Mouse (Mus musculus) kidney, embryonic 15.5 days (tissue): ENCODE results near the gene Bsg. TPM values are rescaled to one million over a fixed set of nuclear protein-coding genes. Genes with fewer than 3 reads are reported as not detected.
"Not testable (repeated sequence)": the region's sequence is repeated elsewhere in the genome, so short reads cannot be mapped to it uniquely, and the experiment has no call there.

Source experiments
- ATAC-seq: fragments of 200-750 bp; cut with Nextera tagmentation; replicated peaks from 2 replicates; pipeline ENCODE4 v1.8.0; 2017; ENCODE audit warnings: moderate TSS enrichment; ENCODE audit not compliant: low FRiP score
- H3K27ac ChIP-seq: fragments of 300-500 bp; sonication (generic); 2 replicates; pipeline ENCODE4 v1.5.1; 2015; ENCODE audit warnings: mild to moderate bottlenecking, inconsistent platforms
- H3K27me3 ChIP-seq: fragments of 300-500 bp; sonication (generic); 2 replicates; pipeline ENCODE4 v1.6.1; 2015; ENCODE audit warnings: inconsistent platforms
- H3K36me3 ChIP-seq: fragments of 300-500 bp; sonication (generic); 2 replicates; pipeline ENCODE4 v1.6.1; 2015; ENCODE audit warnings: inconsistent platforms
- H3K4me1 ChIP-seq: fragments of 300-500 bp; sonication (generic); 2 replicates; pipeline ENCODE4 v1.6.1; 2015; ENCODE audit warnings: inconsistent platforms
- H3K4me2 ChIP-seq: fragments of 300-500 bp; sonication (generic); 2 replicates; pipeline ENCODE4 v1.6.1; 2015; ENCODE audit warnings: moderate library complexity, mild to moderate bottlenecking, inconsistent platforms
- H3K4me3 ChIP-seq: fragments of 300-500 bp; sonication (generic); replicated peaks from 2 replicates; pipeline ENCODE4 v1.5.1; 2015; ENCODE audit warnings: mild to moderate bottlenecking, inconsistent platforms
- H3K9ac ChIP-seq: fragments of 300-500 bp; sonication (generic); 2 replicates; pipeline ENCODE4 v1.6.1; 2015; ENCODE audit warnings: mild to moderate bottlenecking, inconsistent platforms
- H3K9me3 ChIP-seq: fragments of 300-500 bp; sonication (generic); replicated peaks from 2 replicates; pipeline ENCODE4 v1.6.1; 2016; ENCODE audit warnings: inconsistent platforms
- WGBS: fragments of 180-500 bp; shearing (Covaris S2); methylation state at CpG from one replicate; pipeline ENCODE4 v1.1.7; 2015; ENCODE audit warnings: mixed read lengths; 5-methylcytosine and 5-hydroxymethylcytosine counted together
- polyA plus RNA-seq: library from polyadenylated mRNA; unstranded; fragments of >200 nt; fragmentation: Nextera tagmentation; extraction: Ambion mirVana; gene quantifications from 2 replicates; pipeline ENCODE4 v1.2.1, GENCODE M21; 2015

Gene Bsg
- polyA plus RNA-seq, 1 experiment from 2014 or later: 925 TPM

DNA sequence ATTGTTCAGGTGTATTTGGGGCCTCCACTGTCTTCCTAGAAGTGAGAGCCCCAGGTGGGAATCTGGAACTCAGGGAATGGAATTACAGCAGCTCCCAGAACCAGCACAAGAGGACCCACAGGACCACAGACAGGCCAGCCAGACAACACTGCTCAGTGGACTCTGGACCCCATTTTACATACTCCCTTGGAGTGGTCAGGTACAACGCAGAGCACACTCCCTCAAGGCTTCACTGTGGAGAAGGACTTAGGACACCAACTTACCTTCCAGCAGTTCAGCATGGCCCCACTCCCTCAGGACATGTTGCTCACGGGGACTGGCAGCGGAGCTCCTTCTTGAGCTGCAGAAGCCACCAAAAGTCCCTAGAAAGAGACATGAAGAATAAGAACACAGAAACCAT lies 41.1 kb downstream of the Bsg start:
- Histone ChIP-seq H3K4me1 (peaks cover 13% of the 10 kb centered on the region), H3K9me3 (peaks cover 4% of the 10 kb centered on the region; the same call in 1 of the 2 replicates), H3K27me3 (no peaks in the 10 kb centered on the region), H3K4me2 (peak overlapping the region; percentile 61), H3K36me3 (peaks cover 41% of the 10 kb centered on the region), H3K4me3 (peak overlapping the region; percentile 67), H3K27ac (no peak overlapping the region), H3K9ac (0 out of 2 replicates have a peak overlapping the region, but pooled peaks have one; percentile 21)
- no peak for ATAC-seq
- 90% methylated on average over 3 of the region's 3 CpGs for WGBS

DNA sequence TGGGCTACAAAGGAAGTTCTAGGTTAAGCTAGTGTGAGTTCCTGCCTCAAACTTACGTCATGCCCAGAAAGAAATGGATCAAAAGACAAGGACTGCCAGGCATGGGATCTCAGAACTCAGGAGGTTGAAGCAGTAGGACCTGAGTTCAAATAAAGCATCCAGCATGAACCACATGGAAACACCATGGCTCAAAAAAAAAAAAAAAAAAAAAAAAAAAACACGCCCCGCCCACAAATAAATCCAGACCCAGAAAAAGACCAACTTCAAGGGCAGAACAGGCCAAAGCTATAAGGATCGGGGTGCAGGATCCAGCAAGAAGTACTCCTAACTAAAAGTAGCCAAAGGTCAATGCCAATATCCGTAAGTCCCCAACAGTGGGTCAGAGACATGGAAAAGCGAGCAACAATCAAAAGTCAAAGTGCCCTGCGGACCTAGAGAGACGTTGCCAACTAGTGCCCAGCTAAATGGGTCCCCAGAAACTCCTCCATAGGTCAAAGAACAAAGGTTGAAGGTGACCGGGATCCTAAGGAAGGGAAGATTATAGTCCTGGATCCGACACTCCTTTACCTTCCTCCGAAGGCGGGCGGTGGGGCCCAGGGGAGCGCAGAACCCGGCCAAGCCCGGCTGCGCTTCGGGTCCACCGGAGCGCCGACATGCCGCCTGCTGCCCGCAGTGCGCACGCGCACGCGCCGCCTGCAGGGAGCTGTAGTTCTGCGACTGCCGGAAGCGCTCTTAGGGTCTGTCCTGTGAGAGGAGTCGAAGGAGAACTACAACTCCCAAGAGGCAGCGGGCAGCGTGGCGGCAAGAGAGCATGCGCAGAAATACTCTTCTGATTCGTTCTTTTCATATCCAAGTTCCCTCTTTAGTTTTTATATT lies 41.8 kb downstream of the Bsg start, which contains the start of gene Polrmt:
Gene Polrmt (minus strand): TSS at position 684 of the 876 bp plus-strand sequence.
- Histone ChIP-seq H3K36me3 (peaks cover 34% of the 10 kb centered on the region), H3K27me3 (no peaks in the 10 kb centered on the region), H3K9ac (peak within 1 kb of the TSS; percentile 67), H3K4me2 (peak within 1 kb of the TSS; percentile 61), H3K27ac (peak within 1 kb of the TSS; percentile 37; the same call in 1 of the 2 replicates), H3K9me3 (no peaks in the 10 kb centered on the region), H3K4me1 (peaks cover 13% of the 10 kb centered on the region), H3K4me3 (peak within 1 kb of the TSS; percentile 67)
- ATAC-seq: peak; percentile 96
- 4% methylated on average over 38 of the region's 38 CpGs for WGBS

DNA sequence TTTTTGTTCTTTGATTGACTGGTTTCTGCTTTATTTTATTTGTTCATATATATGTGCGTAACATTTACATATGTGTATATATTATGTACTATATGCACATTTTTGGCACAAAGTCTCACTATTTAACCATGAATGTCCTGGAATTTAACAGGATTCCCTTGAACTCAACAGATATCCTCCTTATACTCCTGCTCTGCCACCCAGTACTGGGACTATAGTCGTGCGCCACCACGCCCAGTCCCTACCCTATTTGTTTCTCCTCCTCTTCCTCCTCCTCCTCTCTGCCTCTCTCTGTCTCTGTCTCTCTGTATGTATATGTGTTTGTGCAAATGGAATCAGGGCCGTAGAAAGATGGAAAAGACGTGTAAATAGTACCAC lies 42.5 kb downstream of the Bsg start:
- Histone ChIP-seq H3K9ac (0 out of 2 replicates have a peak overlapping the region, but pooled peaks have one; percentile 21), H3K36me3 (peaks cover 27% of the 10 kb centered on the region), H3K4me3 (peak overlapping the region; percentile 67), H3K4me2 (peak overlapping the region; percentile 61), H3K4me1 (peaks cover 13% of the 10 kb centered on the region), H3K27me3 (no peaks in the 10 kb centered on the region), H3K27ac (peak overlapping the region; percentile 37; the same call in 1 of the 2 replicates), H3K9me3 (no peaks in the 10 kb centered on the region)
- peak; percentile 70 for ATAC-seq
- WGBS: 24% methylated on average over 6 of the region's 6 CpGs

DNA sequence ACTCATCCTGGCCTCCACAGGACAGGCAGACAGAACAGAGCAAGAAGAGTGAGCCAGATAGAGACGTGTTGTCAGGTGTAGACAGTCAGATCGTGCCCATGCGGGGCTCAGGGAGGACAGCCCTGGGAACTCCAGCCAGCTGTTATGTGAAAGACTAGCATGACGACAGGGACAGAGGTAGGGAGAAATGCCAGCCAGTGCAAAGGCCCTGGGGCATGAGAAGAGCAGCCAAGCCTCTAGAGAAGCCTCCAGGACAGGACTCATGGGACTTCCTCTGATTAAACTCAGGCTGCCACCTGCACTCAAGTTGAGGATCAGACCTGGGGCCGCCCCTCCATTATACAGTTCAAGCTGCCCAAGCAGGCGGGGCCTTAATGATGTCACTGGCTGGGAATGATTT lies 44.2 kb downstream of the Bsg start:
- peaks cover 13% of the 10 kb centered on the region for H3K4me1 ChIP-seq
- 73% methylated on average over 6 of the region's 6 CpGs for WGBS
- H3K27ac ChIP-seq: no peak overlapping the region
- H3K9me3 ChIP-seq: no peaks in the 10 kb centered on the region
- H3K4me2 ChIP-seq: no peak overlapping the region
- ATAC-seq: no peak
- no peaks in the 10 kb centered on the region for H3K27me3 ChIP-seq
- H3K36me3 ChIP-seq: peaks cover 11% of the 10 kb centered on the region
- H3K9ac ChIP-seq: no peak overlapping the region
- H3K4me3 ChIP-seq: no peak overlapping the region

DNA sequence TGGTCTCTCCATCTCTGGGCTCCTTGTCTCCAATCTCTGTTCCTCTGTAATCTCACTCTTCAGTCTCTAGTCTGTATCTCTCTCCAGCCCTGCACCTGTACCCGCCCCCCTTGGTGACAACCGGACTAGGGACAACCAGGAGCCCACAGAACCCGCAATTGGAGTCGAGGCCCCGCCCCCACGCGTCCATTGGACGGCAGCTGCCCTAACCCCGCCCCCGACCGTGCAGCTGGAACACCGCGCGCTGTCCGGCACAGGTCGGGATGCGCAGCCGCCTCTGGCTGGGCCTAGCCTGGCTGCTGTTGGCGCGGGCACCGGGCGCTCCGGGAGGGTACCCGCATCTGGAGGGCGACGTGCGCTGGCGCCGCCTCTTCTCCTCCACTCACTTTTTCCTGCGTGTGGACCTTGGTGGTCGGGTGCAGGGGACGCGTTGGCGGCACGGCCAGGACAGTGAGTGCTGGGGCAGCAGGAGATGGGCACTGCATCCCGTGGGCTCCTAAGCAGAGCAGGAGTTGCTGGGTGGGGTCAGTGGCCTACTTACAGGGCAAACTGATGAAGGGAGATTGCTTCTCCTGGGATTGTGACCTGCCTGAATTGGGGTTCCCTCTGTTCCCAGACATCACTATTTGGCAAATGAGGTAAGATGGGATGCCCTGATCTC lies 50.7 kb downstream of the Bsg start, which contains the start of gene Fgf22:
Gene Fgf22 (plus strand): TSS at position 221 of the 661 bp plus-strand sequence.
- H3K4me2 ChIP-seq: peak within 1 kb of the TSS; percentile 76
- no peaks in the 10 kb centered on the region for H3K9me3 ChIP-seq
- under 1% methylated on average over 36 of the region's 36 CpGs for WGBS
- H3K4me1 ChIP-seq: peaks cover 10% of the 10 kb centered on the region; the same call in 1 of the 2 replicates
- peak within 1 kb of the TSS; percentile 36 for H3K4me3 ChIP-seq
- H3K9ac ChIP-seq: peak within 1 kb of the TSS; percentile 17
- H3K27me3 ChIP-seq: no peaks in the 10 kb centered on the region
- peaks cover 41% of the 10 kb centered on the region for H3K36me3 ChIP-seq
- H3K27ac ChIP-seq: no peak within 1 kb of the TSS
- peak; percentile 91 for ATAC-seq

DNA sequence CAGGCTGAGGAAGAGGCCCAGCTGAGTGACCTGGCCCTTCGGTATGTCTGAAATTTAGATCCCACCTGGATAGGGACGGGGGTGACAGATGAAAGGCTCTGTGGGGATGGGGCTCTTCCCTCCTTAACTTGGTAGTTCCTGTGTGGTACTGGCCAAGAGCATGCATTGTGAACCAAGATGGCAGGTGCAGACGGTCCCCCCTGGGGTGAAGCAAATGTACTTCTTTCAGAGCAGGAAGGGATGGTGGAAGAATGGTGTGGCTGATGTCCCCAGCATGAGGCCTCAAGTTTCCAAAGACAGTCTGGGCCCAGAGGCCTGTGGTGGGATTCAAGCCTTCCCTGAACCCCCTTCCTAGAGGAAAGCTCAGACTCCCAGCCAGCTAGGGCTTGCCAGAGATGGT lies 51.6 kb downstream of the Bsg start:
- H3K4me2 ChIP-seq: no peak overlapping the region
- ATAC-seq: no peak
- peaks cover 10% of the 10 kb centered on the region; the same call in 1 of the 2 replicates for H3K4me1 ChIP-seq
- H3K27me3 ChIP-seq: no peaks in the 10 kb centered on the region
- H3K4me3 ChIP-seq: no peak overlapping the region
- H3K27ac ChIP-seq: no peak overlapping the region
- peaks cover 50% of the 10 kb centered on the region for H3K36me3 ChIP-seq
- 81% methylated on average over 3 of the region's 3 CpGs for WGBS
- no peaks in the 10 kb centered on the region for H3K9me3 ChIP-seq
- no peak overlapping the region for H3K9ac ChIP-seq

DNA sequence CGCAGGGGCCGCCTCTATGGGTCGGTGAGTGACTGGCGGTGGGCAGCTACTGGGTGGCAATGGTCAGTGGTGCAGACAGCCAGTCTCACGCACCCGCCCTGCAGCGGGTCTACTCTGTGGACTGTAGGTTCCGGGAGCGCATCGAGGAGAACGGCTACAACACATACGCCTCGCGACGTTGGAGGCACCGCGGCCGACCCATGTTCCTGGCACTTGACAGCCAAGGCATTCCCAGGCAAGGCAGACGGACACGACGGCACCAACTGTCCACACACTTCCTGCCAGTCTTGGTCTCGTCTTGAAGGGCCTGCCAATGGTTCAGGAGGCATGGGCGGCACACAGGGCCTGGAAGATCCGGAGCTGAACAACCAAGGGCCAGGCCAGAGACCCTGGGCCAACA lies 52.4 kb downstream of the Bsg start:
- H3K9ac ChIP-seq: no peak overlapping the region
- peaks cover 10% of the 10 kb centered on the region; the same call in 1 of the 2 replicates for H3K4me1 ChIP-seq
- H3K36me3 ChIP-seq: peaks cover 58% of the 10 kb centered on the region

DNA sequence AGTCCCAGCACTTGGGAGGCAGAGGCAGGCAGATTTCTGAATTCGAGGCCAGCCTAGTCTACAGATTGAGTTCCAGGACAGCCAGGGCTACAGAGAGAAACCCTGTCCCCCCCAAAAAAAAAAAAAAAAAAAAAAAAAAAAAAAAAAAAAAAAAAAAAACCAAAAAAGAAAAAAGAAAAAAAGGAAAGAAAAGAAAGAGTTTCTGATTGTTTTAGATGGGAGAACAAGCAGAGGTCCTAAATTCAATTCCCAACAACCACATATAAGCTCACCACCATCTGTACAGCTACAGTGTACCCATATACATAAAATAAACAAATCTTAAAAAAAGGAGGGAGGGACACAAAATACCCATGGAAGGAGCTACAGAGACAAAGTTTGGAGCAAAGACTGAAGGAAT lies 55.4 kb downstream of the Bsg start:
- not testable (repeated sequence) for H3K9me3 ChIP-seq, H3K9ac ChIP-seq, H3K27ac ChIP-seq, H3K4me2 ChIP-seq, H3K4me3 ChIP-seq, ATAC-seq, H3K27me3 ChIP-seq
- Histone ChIP-seq H3K36me3 (peaks cover 69% of the 10 kb centered on the region), H3K4me1 (peaks cover 24% of the 10 kb centered on the region)
- WGBS: 91% methylated on average over 1 of the region's 1 CpGs

More for the DNA sequence above, 52.4 kb downstream of the Bsg start:
- no peak overlapping the region for H3K4me3 ChIP-seq
- H3K27me3 ChIP-seq: no peaks in the 10 kb centered on the region
- 85% methylated on average over 24 of the region's 24 CpGs for WGBS
- H3K4me2 ChIP-seq: no peak overlapping the region
- ATAC-seq: no peak
- H3K27ac ChIP-seq: no peak overlapping the region
- no peaks in the 10 kb centered on the region for H3K9me3 ChIP-seq

DNA sequence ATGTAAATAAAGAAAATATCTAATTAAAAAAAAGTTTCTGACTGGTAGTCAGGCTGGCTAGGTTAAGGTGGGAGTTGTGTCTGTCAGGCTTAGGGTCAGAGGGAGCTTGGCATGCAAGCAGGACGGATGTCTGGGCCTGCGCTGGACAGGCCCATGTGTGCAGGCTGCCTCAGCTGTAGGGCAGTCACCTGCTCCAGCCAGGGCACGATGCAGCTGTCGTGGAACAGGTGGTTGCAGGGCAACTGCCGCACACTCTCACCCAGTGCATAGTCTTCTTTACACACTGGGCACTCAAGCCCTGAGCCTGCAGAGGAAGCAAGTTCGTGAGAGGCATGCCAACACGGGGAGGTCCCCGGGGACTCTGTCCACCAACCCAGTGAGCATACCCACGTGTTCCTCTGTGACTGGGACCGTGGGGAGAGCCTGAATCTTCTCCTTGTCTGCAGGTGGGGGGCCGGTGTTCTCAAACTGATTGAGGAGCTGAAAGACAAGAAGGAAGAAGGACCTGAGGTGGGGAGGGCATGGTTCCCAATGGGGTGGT lies 56.4 kb downstream of the Bsg start:
- Histone ChIP-seq H3K4me3 (no peak overlapping the region), H3K27ac (no peak overlapping the region), H3K9me3 (no peaks in the 10 kb centered on the region), H3K4me2 (no peak overlapping the region), H3K36me3 (peaks cover 69% of the 10 kb centered on the region), H3K4me1 (peaks cover 25% of the 10 kb centered on the region), H3K9ac (no peak overlapping the region), H3K27me3 (no peaks in the 10 kb centered on the region)
- WGBS: 93% methylated on average over 11 of the region's 11 CpGs
- ATAC-seq: no peak
